Mouse (Mus musculus) embryonic fibroblast, embryonic 13.5 days (primary cell): ENCODE measurements around the gene B630019K06Rik. TPM values are rescaled to one million over a fixed set of nuclear protein-coding genes. Genes with fewer than 3 reads are reported as not detected.
"Not testable (repeated sequence)": the region's sequence is repeated elsewhere in the genome, so short reads cannot be mapped to it uniquely, and the experiment has no call there.

Experiments used
- H3K27ac ChIP-seq: 2 replicates; pipeline ENCODE4 v1.5.1; 2012; ENCODE audit warnings: low read length, control low read depth, inconsistent platforms; ENCODE audit not compliant: insufficient read depth
- H3K4me1 ChIP-seq: 2 replicates; pipeline ENCODE4 v1.6.1; 2011; ENCODE audit warnings: low read length; ENCODE audit not compliant: control insufficient read depth, insufficient read depth
- H3K4me3 ChIP-seq: 2 replicates; pipeline ENCODE4 v1.5.1; 2011; ENCODE audit warnings: mild to moderate bottlenecking, control low read depth, low read length; ENCODE audit not compliant: insufficient read depth
- CTCF ChIP-seq: IDR thresholded peaks from 2 replicates; pipeline ENCODE4 v1.5.1; 2011; ENCODE audit warnings: mild to moderate bottlenecking, control low read depth, low read length, moderate library complexity, borderline replicate concordance; ENCODE audit not compliant: insufficient read depth
- POLR2A ChIP-seq: IDR thresholded peaks from 2 replicates; pipeline ENCODE4 v1.6.1; 2011; ENCODE audit warnings: low read depth, mild to moderate bottlenecking, control low read depth, low read length, moderate library complexity
- polyA plus RNA-seq: library from polyadenylated mRNA; stranded (reverse); fragments of >200 nt; gene quantifications from 2 replicates; pipeline ENCODE4 v1.2.4, GENCODE M21; 2011; ENCODE audit warnings: low read depth; ENCODE audit not compliant: missing spikeins, insufficient read length

The B630019K06Rik gene
- 2.7 and 4.3 TPM in 2 replicates for polyA plus RNA-seq

DNA sequence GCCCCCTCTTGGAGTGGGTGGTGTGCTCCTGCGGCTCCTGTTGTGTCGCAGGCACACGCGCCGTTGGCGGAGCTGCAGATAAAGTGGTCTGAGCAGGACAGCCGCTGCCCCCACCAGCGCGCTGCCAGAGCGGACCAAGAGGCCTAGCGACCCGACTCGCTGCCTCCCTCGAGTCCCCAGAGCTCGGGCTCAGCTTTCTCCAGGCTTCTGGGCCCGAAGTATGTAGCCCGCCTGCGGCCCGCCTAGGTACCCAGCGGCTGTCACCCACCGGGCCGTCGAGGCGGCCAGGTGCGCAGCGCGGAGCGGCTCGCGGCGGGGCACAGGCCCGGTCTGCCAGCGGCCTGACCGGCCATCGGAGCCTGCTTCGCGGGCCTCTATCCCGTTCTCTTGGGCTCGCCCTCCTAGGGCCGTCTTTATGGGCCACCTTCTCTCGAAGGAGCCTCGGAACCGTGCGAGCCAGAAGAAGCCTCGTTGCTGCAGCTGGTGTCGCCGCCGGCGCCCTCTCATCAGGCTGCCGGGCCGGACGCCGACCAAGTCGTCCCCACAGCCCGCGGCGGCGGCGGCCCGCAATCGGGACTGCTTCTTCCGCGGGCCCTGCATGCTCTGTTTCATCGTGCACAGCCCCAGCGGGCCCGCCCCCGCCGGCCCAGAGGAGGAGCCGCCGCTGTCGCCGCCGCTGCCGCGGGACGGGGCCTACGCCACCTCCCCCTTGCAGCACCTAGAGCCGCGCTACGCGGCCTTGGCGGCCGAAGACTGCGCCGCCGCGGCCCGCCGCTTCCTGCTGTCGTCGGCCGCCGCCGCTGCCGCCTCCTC, at the start of gene B630019K06Rik:
B630019K06Rik (plus strand) TSS at position 40 of the 813 bp plus-strand sequence.
- peak within 1 kb of the TSS; percentile 69 for H3K4me3 ChIP-seq
- TF ChIP-seq CTCF (no peak), POLR2A (peak; percentile 59)
- H3K4me1 ChIP-seq = no peaks in the 10 kb centered on the region
- H3K27ac ChIP-seq = peak within 1 kb of the TSS; percentile 65

- H3K4me3 ChIP-seq = no peak within 1 kb of the TSS
These were observed 48.5 kb upstream of the B630019K06Rik start, which contains the start of gene Gm6592 for GRCm38 (mm10) chrX:8843694-8844093. Gm6592 (plus strand) TSS chrX:8843994.

GRCm38 (mm10) chrX:8852486-8852885, 39.7 kb upstream of the B630019K06Rik start:
- H3K27ac ChIP-seq = no peak overlapping the region
- 0 out of 2 replicates have a peak, but pooled peaks cover 4% of the 10 kb centered on the region for H3K4me1 ChIP-seq
- H3K4me3 ChIP-seq = no peak overlapping the region
- no peak for TF ChIP-seq POLR2A
- no peak for TF ChIP-seq CTCF

More at GRCm38 (mm10) chrX:8843694-8844093, 48.5 kb upstream of the B630019K06Rik start, which contains the start of gene Gm6592:
- Histone ChIP-seq H3K27ac (no peak within 1 kb of the TSS), H3K4me1 (no peaks in the 10 kb centered on the region)
- TF ChIP-seq CTCF = no peak
- no peak for TF ChIP-seq POLR2A

DNA sequence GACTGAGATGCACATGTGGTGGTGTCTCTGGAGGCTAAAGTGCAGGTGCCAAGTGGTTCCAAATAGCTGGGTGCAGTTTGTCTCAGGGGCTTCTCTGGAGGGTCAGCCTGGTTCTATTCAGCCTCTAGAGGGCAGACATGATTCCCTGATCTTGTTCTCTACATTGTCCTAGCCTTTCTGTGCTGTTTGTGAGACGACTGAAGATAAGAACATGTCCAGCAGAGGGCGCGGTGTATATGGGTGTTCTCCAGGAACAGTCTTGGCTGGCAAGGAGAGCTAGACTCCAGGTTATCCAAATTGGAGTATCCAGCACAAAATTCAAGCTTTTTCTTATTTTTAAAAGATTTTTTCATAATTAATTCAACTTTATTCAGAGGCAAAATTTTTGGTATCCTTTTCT, 27.9 kb upstream of the B630019K06Rik start:
- not testable (repeated sequence) for H3K4me1 ChIP-seq, H3K4me3 ChIP-seq, H3K27ac ChIP-seq
- peak; percentile 17; the same call in 1 of the 2 replicates for TF ChIP-seq CTCF

DNA sequence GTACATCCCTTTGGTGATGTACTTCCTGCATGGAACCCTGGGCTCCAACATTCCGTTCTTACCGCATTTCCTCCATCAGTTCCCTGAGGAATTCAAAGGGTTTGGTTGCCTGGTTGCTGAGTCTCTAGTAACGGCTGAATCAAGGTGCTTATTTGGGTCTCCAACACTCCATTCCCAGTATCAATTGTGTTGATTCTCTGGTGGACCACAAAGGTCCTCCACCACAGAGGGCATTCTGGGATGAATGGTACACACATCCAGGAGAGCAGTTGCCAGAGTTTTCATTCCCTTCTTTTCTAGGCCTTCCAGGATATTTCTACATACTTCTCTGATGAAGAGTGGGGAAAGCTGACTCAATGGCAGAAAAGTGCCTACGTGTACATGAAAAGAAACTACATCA, 18.2 kb upstream of the B630019K06Rik start, which contains the start of gene Gm5751:
Gm5751 (plus strand) TSS at position 301 of the 400 bp plus-strand sequence.
- not testable (repeated sequence) for H3K4me3 ChIP-seq, H3K4me1 ChIP-seq, H3K27ac ChIP-seq

DNA sequence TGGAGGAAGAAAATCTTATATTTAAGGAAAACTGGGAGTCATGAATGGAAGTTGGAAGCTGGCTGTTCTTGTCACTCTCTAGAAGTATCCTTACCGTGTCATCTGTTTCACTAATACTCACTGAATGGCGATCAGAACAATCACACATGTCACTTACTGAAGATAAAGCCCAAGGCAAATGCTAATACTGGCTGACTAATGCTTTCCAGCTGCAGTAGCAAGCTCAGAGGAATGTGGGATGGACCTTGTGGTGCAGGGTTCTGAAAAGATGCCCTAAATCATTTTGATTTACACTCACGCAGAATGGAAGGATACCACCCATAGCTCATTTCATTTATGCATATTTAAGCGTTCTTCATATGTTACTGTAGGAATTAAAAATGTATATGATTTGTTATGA, 7.8 kb upstream of the B630019K06Rik start:
- H3K4me3 ChIP-seq = no peak overlapping the region
- no peak overlapping the region for H3K27ac ChIP-seq
- no peaks in the 10 kb centered on the region for H3K4me1 ChIP-seq
- no peak for TF ChIP-seq POLR2A
- no peak for TF ChIP-seq CTCF

DNA sequence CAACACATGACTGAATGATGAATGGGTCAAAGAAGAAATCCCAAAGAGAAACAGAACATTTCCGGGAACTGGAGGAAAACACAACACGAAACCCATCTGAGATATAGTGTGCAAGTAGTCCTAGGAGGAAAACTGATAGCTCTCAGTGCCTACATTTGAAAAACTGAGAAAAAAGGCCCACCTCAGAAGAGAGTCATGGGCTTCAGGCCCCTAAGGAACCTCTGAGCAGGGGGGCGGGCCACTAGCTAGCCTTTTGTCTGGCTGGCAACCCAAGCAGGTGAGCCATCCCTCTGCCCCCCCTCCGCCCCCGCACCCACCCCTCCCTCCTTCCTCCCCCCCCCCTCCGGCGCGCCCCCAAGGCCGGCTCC, 223 bp upstream of the B630019K06Rik start:
- H3K4me1 ChIP-seq = no peaks in the 10 kb centered on the region
- no peak overlapping the region for H3K27ac ChIP-seq
- H3K4me3 ChIP-seq = peak overlapping the region; percentile 69; the same call in 1 of the 2 replicates
- no peak for TF ChIP-seq CTCF
- no peak for TF ChIP-seq POLR2A

DNA sequence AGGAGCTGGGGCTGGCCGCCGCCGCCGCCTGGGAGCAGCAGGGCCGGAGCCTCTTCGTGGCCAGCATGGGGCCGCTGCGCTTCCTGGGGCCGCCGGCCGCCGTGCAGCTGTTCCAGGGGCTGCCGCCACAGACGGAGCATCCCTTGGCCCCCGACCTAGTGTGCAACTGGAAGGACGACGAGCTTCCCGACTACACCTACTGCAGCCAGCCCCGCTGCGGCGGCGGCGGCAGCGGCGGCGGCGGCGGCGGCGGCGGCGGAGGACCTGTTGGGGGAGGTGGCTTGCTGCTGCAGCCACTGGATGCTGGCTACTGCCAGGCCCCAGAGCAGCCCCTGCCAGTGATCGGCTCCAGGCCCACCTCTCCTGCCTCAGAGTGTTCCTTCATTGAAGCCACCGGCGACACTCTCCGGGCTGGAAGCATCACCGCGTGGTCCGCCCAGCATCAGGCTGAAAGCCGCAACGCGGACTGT, 1.0 kb downstream of the B630019K06Rik start:
- peak overlapping the region; percentile 69 for H3K4me3 ChIP-seq
- TF ChIP-seq CTCF (no peak), POLR2A (no peak)
- no peak overlapping the region for H3K27ac ChIP-seq
- no peaks in the 10 kb centered on the region for H3K4me1 ChIP-seq

DNA sequence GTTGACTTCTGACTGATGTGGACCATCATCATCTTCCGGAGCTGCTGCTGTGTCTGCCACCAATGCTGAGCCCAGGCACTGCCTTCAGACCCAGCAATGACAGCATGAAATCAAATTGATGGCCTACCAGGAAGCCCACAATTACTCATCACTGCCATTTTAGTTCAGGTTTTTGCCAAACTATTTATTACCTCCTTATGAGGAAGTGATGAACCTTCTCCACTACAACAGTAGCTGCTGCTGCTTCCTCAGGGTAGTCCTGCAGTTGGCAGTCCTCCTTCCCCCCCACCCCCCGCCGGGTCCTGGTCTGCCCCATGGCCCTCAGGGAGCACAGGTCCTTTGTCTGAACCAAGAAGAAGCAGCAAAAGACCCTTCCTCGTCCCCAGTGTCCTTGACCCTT, 8.6 kb downstream of the B630019K06Rik start:
- no peak for TF ChIP-seq CTCF
- no peak for TF ChIP-seq POLR2A
- H3K4me1 ChIP-seq = no peaks in the 10 kb centered on the region
- H3K4me3 ChIP-seq = no peak overlapping the region
- H3K27ac ChIP-seq = no peak overlapping the region

DNA sequence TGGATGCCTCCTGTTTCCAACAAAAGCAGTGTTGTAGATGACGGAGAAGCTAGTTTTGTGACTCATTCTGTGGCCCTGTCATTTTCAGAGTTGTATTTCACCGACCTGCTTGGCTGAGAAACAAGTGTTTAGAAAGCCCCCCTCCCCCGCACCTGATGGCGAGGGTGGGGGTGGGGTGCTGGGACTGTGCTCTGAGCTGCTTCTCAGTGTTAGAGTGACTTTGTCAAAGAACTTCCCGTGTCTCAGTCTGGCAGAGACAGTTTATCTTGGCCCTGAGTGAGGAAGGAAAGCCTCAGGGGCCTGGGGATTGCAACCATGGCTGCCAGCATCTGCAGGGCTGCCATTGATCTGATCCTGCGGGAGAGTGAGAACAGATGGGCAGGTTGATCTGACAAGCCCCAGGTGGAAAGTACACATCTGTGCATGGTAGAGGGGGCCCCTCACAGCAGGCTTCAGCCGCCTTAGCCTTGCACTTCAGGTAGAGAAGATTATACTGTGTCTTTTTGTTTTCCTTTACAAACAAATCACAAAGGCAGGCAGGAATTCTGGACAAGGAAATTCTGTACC, 9.8 kb downstream of the B630019K06Rik start:
- Histone ChIP-seq H3K4me1 (no peaks in the 10 kb centered on the region), H3K27ac (no peak overlapping the region), H3K4me3 (no peak overlapping the region)
- TF ChIP-seq POLR2A (no peak), CTCF (no peak)

GRCm38 (mm10) chrX:8921080-8921479, 28.9 kb downstream of the B630019K06Rik start:
- Histone ChIP-seq H3K4me3 (no peak overlapping the region), H3K27ac (no peak overlapping the region), H3K4me1 (no peaks in the 10 kb centered on the region; the same call in 1 of the 2 replicates)
- TF ChIP-seq POLR2A = no peak
- no peak for TF ChIP-seq CTCF
